Mouse (Mus musculus): Measurements from ENCODE around the gene Grm1.

DNA sequence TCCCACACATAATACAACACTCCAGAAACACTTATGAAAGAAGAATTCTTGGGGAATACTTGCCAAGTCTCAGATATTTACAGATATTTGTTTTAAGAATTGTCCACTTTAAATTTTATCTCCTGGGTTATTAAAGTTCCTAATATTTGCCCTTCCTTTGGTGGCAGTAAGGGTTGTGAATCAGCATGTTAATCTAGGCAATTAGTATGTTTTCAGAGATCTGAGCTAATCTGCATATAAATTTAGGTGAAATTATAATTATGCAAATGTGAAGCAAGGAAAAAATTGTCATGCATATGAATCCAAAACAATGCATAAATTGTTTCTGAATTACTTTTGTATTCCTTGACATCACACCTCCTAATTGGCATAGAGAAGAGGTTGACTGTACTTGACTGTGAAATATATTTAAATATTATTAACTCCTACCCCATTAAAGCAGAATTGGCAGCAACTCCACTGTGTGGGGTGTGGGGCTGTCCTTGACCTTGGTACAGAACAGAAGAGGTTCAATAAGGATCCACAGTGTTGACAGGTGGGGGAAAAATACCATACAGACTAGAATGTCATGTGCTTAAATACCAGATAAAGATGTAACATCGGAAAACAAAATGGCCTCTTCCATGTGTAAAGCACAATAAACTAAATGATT is 37.6 kb downstream of the Grm1 start:
- no peak for TF ChIP-seq CTCF (IDR thresholded peaks at IDR 0.05; ENCODE audit: borderline replicate concordance, control insufficient read depth, extremely low read depth, insufficient read depth, low read length, poor library complexity)
- TF ChIP-seq POLR2A (IDR thresholded peaks at IDR 0.05; ENCODE audit: control insufficient read depth, extremely low read depth, insufficient read depth, low read length, poor library complexity) = no peak
